Mouse (Mus musculus): ENCODE data around the gene Rab21.

The Rab21 gene

GRCm38 (mm10) chr10:115315473-115316171, at the start of gene Rab21:
TSS of gene Rab21 (minus strand) at chr10:115315594.
- DNase-seq (ENCODE audit: low read depth) = peak; percentile 96

GRCm38 (mm10) chr10:115363151-115363550, 47.8 kb upstream of the Rab21 start:
- peak; percentile 68 for DNase-seq (ENCODE audit: low read depth)

- no peak for DNase-seq (ENCODE audit: low read depth)
Measured at GRCm38 (mm10) chr10:115362623-115362964, 47.2 kb upstream of the Rab21 start.

GRCm38 (mm10) chr10:115361840-115362622, 46.6 kb upstream of the Rab21 start, which contains the start of gene Tmem19:
TSS of gene Tmem19 (minus strand) at chr10:115362501.
- peak; percentile 98 for DNase-seq (ENCODE audit: low read depth)

GRCm38 (mm10) chr10:115359066-115359465, 43.7 kb upstream of the Rab21 start:
- no peak for DNase-seq (ENCODE audit: low read depth)

- DNase-seq (ENCODE audit: low read depth) = no peak
Measured at GRCm38 (mm10) chr10:115358216-115358919, 43.0 kb upstream of the Rab21 start.

- DNase-seq (ENCODE audit: low read depth) = no peak
Measured at GRCm38 (mm10) chr10:115356106-115356505, 40.7 kb upstream of the Rab21 start.

- no peak for DNase-seq (ENCODE audit: low read depth)
Measured at GRCm38 (mm10) chr10:115355016-115355415, 39.6 kb upstream of the Rab21 start.

GRCm38 (mm10) chr10:115354553-115354952, 39.2 kb upstream of the Rab21 start:
- DNase-seq (ENCODE audit: low read depth) = no peak

GRCm38 (mm10) chr10:115350810-115351397, 35.5 kb upstream of the Rab21 start:
- DNase-seq (ENCODE audit: low read depth) = peak; percentile 9

- DNase-seq (ENCODE audit: low read depth) = no peak
Measured at GRCm38 (mm10) chr10:115349509-115349908, 34.1 kb upstream of the Rab21 start.

- no peak for DNase-seq (ENCODE audit: low read depth)
Measured at GRCm38 (mm10) chr10:115349029-115349428, 33.6 kb upstream of the Rab21 start.

GRCm38 (mm10) chr10:115348131-115348530, 32.7 kb upstream of the Rab21 start:
- no peak for DNase-seq (ENCODE audit: low read depth)

GRCm38 (mm10) chr10:115346444-115346843, 31.1 kb upstream of the Rab21 start:
- no peak for DNase-seq (ENCODE audit: low read depth)

- no peak for DNase-seq (ENCODE audit: low read depth)
Measured at GRCm38 (mm10) chr10:115342771-115343425, 27.5 kb upstream of the Rab21 start.

GRCm38 (mm10) chr10:115339820-115340328, 24.5 kb upstream of the Rab21 start:
- no peak for DNase-seq (ENCODE audit: low read depth)

GRCm38 (mm10) chr10:115336901-115337300, 21.5 kb upstream of the Rab21 start:
- no peak for DNase-seq (ENCODE audit: low read depth)

GRCm38 (mm10) chr10:115333528-115333927, 18.1 kb upstream of the Rab21 start:
- DNase-seq (ENCODE audit: low read depth) = no peak

- peak; percentile 47 for DNase-seq (ENCODE audit: low read depth)
Measured at GRCm38 (mm10) chr10:115332997-115333396, 17.6 kb upstream of the Rab21 start.

GRCm38 (mm10) chr10:115332420-115332952, 17.1 kb upstream of the Rab21 start:
- peak; percentile 52 for DNase-seq (ENCODE audit: low read depth)

- peak; percentile 52 for DNase-seq (ENCODE audit: low read depth)
Measured at GRCm38 (mm10) chr10:115329010-115329530, 13.7 kb upstream of the Rab21 start.
